Mouse (Mus musculus) hindbrain, embryonic 11.5 days (tissue): ENCODE measurements around the gene Gm12394. TPM values are rescaled to one million over a fixed set of nuclear protein-coding genes. Genes with fewer than 3 reads are reported as not detected.
"Not testable (repeated sequence)": the region's sequence is repeated elsewhere in the genome, so short reads cannot be mapped to it uniquely, and the experiment has no call there.

ENCODE experiments used
- ATAC-seq: fragments of 200-750 bp; cut with Nextera tagmentation; 2 replicates; pipeline ENCODE4 v1.8.0; 2017; ENCODE audit warnings: mild to moderate bottlenecking, moderate TSS enrichment, moderate library complexity; ENCODE audit not compliant: low FRiP score
- DNase-seq: peaks from one replicate; pipeline ENCODE4 v3.0.0-alpha.2; 2015; ENCODE audit warnings: low spot score
- H3K27ac ChIP-seq: fragments of 300-500 bp; sonication (generic); 2 replicates; pipeline ENCODE4 v1.5.1; 2014; ENCODE audit warnings: mild to moderate bottlenecking, low read depth, low read length
- H3K27me3 ChIP-seq: fragments of 300-500 bp; sonication (generic); 2 replicates; pipeline ENCODE4 v1.6.1; 2014; ENCODE audit warnings: mild to moderate bottlenecking, low read length, moderate library complexity, mixed read lengths; ENCODE audit not compliant: control insufficient read depth, insufficient read depth
- H3K36me3 ChIP-seq: fragments of 300-500 bp; sonication (generic); 2 replicates; pipeline ENCODE4 v1.6.1; 2014; ENCODE audit warnings: mild to moderate bottlenecking, low read length, moderate library complexity, mixed read lengths; ENCODE audit not compliant: control insufficient read depth, insufficient read depth
- H3K4me1 ChIP-seq: fragments of 300-500 bp; sonication (generic); replicated peaks from 2 replicates; pipeline ENCODE4 v1.6.1; 2014; ENCODE audit warnings: low read length, mixed read lengths; ENCODE audit not compliant: control insufficient read depth, insufficient read depth
- H3K4me2 ChIP-seq: fragments of 300-500 bp; sonication (generic); replicated peaks from 2 replicates; pipeline ENCODE4 v1.6.1; 2014; ENCODE audit warnings: mild to moderate bottlenecking, low read depth, low read length
- H3K4me3 ChIP-seq: fragments of 300-500 bp; sonication (generic); 2 replicates; pipeline ENCODE4 v1.5.1; 2014; ENCODE audit warnings: low read depth, low read length
- H3K9ac ChIP-seq: fragments of 300-500 bp; sonication (generic); 2 replicates; pipeline ENCODE4 v1.6.1; 2014; ENCODE audit warnings: low read depth, low read length
- H3K9me3 ChIP-seq: fragments of 300-500 bp; sonication (generic); 2 replicates; pipeline ENCODE4 v1.6.1; 2016; ENCODE audit warnings: low read length; ENCODE audit not compliant: control insufficient read depth
- WGBS: fragments of 180-500 bp; shearing (Covaris S2); extraction: QIAGEN DNeasy Blood & Tissue Kit; methylation state at CpG from one replicate; pipeline ENCODE4 v1.1.7; 2014; 5-methylcytosine and 5-hydroxymethylcytosine counted together
- polyA plus RNA-seq: library from polyadenylated mRNA; unstranded; fragments of >200 nt; fragmentation: Nextera tagmentation; extraction: Ambion mirVana; gene quantifications from 2 replicates; pipeline ENCODE4 v1.2.1, GENCODE M21; 2014

Gene Gm12394
- polyA plus RNA-seq = 0.70 and 0.71 TPM in 2 replicates

DNA sequence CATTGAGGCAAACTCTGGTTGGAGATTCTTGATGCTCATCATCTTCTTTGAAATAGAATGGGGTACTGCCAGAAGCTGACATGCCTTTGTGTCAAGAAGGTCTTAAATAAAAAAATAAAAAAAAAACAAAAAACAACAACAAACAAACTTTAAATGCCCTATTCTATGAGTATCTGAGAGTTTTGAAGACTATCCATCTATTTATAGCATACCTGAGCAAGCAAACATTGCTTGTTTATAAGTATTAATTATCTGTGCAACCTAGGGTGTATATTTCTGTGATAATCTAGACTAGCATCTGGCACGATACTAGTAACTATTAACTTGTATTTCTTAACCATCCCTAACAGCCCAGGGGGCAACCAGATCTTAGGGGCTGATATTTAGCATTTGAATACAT is at the start of gene Gm12394:
Gene Gm12394, minus strand, starts transcription at position 101 of the 400 bp plus-strand sequence.
- H3K4me3 ChIP-seq, H3K4me2 ChIP-seq, ATAC-seq, H3K36me3 ChIP-seq, H3K9ac ChIP-seq, H3K27me3 ChIP-seq, H3K9me3 ChIP-seq, H3K4me1 ChIP-seq, H3K27ac ChIP-seq, DNase-seq: not testable (repeated sequence)
- 83% methylated on average over 1 of the region's 1 CpGs for WGBS

DNA sequence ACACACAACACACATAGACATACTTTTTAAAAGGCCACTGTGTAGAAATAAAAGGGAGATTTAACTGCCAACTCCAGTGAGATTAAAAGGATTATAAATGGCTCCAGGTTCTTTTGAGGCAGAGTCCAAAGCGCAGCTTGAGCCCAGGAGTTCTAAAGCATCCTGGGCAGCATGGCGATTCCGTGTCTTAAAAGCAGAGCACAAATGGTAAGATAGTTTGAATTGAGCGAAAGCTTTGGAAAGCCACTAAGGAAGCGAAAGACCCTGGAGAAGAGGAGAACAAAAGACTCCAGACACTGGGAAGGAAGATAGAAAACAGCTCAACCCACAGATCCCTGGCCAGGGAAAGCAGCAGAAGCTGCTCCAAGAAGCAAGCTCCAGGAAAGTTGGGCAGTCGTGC is 48.4 kb upstream of the Gm12394 start:
- DNase-seq (no peak), ATAC-seq (no peak)
- Histone ChIP-seq H3K27me3 (no peaks in the 10 kb centered on the region), H3K27ac (no peak overlapping the region), H3K9ac (no peak overlapping the region), H3K9me3 (no peaks in the 10 kb centered on the region), H3K4me2 (no peak overlapping the region), H3K4me1 (no peaks in the 10 kb centered on the region), H3K4me3 (no peak overlapping the region), H3K36me3 (no peaks in the 10 kb centered on the region)
- 76% methylated on average over 6 of the region's 6 CpGs for WGBS

DNA sequence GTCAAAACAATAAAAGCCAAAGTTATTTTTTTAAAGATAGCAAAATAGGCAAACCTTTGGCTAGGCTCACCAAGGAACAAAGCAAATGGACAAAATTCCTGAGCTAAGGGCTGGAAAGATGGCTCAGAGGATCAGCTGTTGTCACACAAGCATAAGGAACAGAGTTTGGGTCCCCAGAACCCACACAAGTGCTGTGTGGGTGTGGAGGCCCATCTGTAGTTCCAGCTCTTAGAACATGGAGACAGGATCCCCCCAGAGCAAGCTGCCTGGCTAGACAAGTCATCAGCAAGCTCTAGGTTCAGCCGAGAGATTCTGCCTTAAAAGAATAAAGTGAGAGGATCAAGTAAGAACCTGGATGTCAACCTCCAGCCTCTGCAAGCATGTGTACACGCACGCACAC is 48.0 kb upstream of the Gm12394 start:
- WGBS = 97% methylated on average over 3 of the region's 3 CpGs
- no peak for DNase-seq
- no peak overlapping the region for H3K4me3 ChIP-seq
- no peak for ATAC-seq
- H3K27ac ChIP-seq = no peak overlapping the region
- no peaks in the 10 kb centered on the region for H3K4me1 ChIP-seq
- no peak overlapping the region for H3K4me2 ChIP-seq
- H3K27me3 ChIP-seq = no peaks in the 10 kb centered on the region
- no peaks in the 10 kb centered on the region for H3K9me3 ChIP-seq
- no peaks in the 10 kb centered on the region for H3K36me3 ChIP-seq
- no peak overlapping the region for H3K9ac ChIP-seq

DNA sequence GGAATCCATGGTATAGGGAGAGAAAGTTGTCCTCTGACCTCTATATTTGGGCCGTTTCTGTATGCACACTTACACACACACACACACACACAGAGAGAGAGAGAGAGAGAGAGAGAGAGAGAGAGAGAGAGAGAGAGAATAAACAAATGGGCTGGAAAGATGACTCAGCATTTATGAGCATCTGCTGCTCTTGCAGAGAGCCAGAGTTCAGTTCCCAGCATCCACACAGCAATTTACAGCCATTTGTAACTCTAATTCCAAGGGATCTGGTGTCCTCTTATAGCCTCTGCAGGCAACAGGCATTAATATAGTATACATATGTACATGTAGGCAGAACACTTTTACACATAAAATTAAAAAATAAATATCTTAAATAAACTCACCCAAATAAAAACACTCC is 47.4 kb upstream of the Gm12394 start:
- 75% methylated on average over 1 of the region's 1 CpGs for WGBS
- Histone ChIP-seq H3K36me3 (no peaks in the 10 kb centered on the region), H3K9me3 (no peaks in the 10 kb centered on the region), H3K4me3 (no peak overlapping the region), H3K4me2 (no peak overlapping the region), H3K27ac (no peak overlapping the region), H3K4me1 (no peaks in the 10 kb centered on the region), H3K27me3 (no peaks in the 10 kb centered on the region), H3K9ac (no peak overlapping the region)
- DNase-seq (no peak), ATAC-seq (no peak)

DNA sequence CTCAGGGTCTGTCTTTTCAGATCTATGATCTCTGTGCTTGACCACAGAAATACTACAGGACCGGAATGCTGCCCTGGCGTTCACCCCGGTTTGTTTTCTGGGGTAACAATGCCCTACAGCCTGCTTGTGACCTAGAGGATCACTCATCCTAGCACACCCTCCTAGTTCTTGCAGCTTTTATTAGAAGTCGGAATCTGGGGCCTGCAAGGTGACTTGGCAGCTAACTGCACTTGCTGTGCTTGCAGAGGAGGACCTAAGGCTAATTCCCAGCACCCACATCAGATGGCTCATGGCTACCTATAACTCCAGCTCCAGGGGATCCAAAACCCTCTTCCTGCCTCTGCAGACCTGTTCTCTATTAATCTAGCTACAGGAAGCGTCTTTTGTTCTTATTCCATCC is 46.2 kb upstream of the Gm12394 start:
- DNase-seq (no peak), ATAC-seq (no peak)
- H3K27me3 ChIP-seq = no peaks in the 10 kb centered on the region
- H3K36me3 ChIP-seq = no peaks in the 10 kb centered on the region
- no peaks in the 10 kb centered on the region for H3K4me1 ChIP-seq
- H3K4me3 ChIP-seq = no peak overlapping the region
- no peak overlapping the region for H3K4me2 ChIP-seq
- no peak overlapping the region for H3K27ac ChIP-seq
- no peak overlapping the region for H3K9ac ChIP-seq
- 94% methylated on average over 5 of the region's 5 CpGs for WGBS
- H3K9me3 ChIP-seq = no peaks in the 10 kb centered on the region

DNA sequence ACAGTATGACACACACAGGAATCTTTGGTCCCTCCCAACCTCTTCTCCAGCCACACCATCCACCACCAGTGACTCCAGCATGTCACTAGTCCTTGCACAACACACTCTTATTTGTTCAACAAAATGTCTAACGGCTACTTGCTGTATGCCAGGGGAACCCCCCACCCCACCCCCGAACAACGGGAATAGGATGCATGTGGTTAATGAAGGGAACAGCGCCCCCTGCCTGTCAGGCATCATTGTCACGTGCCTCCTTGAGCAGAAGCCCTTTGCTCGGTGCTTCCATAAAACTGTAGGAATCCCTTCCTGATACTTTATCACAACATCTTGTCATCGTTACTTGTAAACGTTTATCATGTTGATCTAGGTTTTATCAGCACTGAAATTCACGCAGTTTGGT is 45.6 kb upstream of the Gm12394 start:
- Histone ChIP-seq H3K27me3 (no peaks in the 10 kb centered on the region), H3K9ac (no peak overlapping the region), H3K4me2 (no peak overlapping the region), H3K27ac (no peak overlapping the region), H3K4me1 (no peaks in the 10 kb centered on the region), H3K9me3 (no peaks in the 10 kb centered on the region), H3K36me3 (no peaks in the 10 kb centered on the region), H3K4me3 (no peak overlapping the region)
- 63% methylated on average over 9 of the region's 9 CpGs for WGBS
- DNase-seq (peak; percentile 42), ATAC-seq (no peak)

DNA sequence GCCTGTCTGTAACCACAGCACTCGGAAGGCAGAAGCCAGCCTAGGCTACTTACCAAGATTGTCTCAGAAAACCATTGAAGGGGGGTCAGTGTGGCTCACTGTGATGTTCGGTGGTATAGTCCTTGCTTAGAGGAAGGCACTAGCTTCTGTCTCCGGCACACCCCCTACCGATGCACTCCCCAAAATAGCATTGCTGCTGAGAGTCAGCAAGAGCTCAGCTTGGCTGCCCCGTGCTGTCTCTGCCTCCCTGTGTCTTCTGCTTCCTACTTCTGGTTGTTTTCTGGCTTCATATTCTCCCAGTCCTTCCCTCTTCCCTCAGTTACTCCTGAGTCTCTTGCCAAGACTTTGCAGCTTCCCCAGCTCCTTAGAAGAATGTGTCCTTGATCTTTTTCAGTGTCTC is 44.3 kb upstream of the Gm12394 start:
- 69% methylated on average over 5 of the region's 5 CpGs for WGBS
- DNase-seq = no peak
- H3K27me3 ChIP-seq = no peaks in the 10 kb centered on the region
- H3K4me2 ChIP-seq = no peak overlapping the region
- no peaks in the 10 kb centered on the region for H3K9me3 ChIP-seq
- H3K27ac ChIP-seq = no peak overlapping the region
- H3K4me3 ChIP-seq = no peak overlapping the region
- no peak overlapping the region for H3K9ac ChIP-seq
- no peaks in the 10 kb centered on the region for H3K4me1 ChIP-seq
- ATAC-seq = no peak
- no peaks in the 10 kb centered on the region for H3K36me3 ChIP-seq

DNA sequence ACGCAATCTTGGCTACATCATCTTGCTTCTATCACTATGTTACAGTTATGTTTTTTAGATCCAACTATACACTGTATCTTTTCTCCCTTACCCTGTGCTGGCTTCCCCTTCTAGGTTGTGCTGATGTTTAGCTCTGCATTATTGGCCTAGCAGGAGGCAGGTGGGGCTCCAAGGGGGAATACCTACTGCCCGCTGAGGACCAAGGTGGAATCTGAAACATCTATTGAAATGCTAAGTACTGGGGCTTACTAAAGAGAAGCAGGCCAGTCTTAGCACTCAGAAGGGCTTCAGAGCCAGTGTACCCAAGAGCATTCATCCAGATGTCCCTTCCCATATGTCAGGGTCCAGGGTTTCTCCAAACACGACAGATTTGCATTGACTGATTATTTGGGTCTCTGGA is 42.3 kb upstream of the Gm12394 start:
- H3K36me3 ChIP-seq = no peaks in the 10 kb centered on the region
- 37% methylated on average over 3 of the region's 3 CpGs for WGBS
- H3K27me3 ChIP-seq = no peaks in the 10 kb centered on the region
- DNase-seq (no peak), ATAC-seq (no peak)
- H3K4me2 ChIP-seq = no peak overlapping the region
- H3K9ac ChIP-seq = no peak overlapping the region
- no peak overlapping the region for H3K27ac ChIP-seq
- H3K4me1 ChIP-seq = no peaks in the 10 kb centered on the region
- no peak overlapping the region for H3K4me3 ChIP-seq
- H3K9me3 ChIP-seq = no peaks in the 10 kb centered on the region

DNA sequence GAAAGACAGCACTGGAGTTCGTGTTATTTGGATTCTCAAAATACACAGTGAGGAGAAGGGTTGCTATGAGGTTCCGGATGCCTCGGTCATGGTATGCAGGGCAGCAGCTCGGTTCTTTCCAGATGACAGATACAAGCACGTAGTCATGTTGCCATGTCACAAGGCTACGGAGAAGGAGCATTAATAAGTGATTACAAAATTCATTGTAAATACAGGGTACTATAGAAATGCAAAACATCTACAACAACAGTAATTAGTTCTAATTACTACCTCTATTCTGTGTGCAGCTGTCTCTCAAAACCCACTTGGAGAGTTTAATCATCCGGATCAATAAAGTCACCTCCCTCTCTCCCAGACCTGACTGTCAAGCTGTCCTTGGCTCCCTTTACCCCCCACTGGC is 38.5 kb upstream of the Gm12394 start:
- no peaks in the 10 kb centered on the region for H3K9me3 ChIP-seq
- no peaks in the 10 kb centered on the region for H3K36me3 ChIP-seq
- H3K4me1 ChIP-seq = no peaks in the 10 kb centered on the region
- DNase-seq (no peak), ATAC-seq (no peak)
- no peak overlapping the region for H3K27ac ChIP-seq
- H3K4me3 ChIP-seq = no peak overlapping the region
- WGBS = 50% methylated on average over 7 of the region's 7 CpGs
- no peak overlapping the region for H3K4me2 ChIP-seq
- H3K9ac ChIP-seq = no peak overlapping the region
- H3K27me3 ChIP-seq = no peaks in the 10 kb centered on the region
